Mouse (Mus musculus) 3134 (cell line): Measurements from ENCODE around the gene Slc25a47.

ENCODE experiments used
- DNase-seq: peaks from one replicate; pipeline ENCODE4 v3.0.0-alpha.2; 2011; ENCODE audit warnings: low spot score; ENCODE audit not compliant: insufficient read length; ENCODE audit errors: extremely low read depth

Slc25a47 gene

DNA sequence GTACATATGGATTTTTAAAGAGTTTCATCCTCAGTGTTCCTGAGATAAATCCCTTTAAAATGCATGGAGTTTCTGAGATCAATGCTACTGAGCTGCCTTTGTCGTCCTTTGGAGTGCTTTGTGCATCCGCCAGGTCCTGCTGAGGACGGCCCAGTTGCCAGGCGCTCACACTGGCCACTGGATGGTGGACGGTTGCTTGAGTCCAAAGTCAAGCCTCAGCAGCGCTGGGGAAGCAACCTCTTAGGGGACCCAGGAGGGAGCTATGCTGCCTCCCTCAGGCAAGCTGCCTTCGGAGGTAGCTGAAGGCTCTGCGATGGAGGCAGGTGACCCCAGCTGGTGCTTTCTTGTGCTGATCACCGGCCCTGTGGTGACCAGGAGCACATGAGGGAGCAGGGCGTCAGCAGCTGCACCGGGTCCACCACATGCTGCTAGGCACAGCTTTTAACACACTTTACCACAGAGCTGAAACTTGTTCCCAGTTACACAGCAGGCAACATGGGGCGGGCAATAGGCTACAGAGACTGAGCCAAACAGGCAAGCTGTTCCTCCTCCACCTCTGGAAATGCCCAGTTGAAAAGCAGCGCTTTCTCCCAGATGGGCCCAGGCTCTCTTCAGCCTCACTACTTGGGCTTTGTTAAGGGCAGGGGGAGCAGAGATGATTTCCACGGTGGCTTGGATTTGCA lies 69.9 kb downstream of the Slc25a47 start:
- DNase-seq, result no peak

DNA sequence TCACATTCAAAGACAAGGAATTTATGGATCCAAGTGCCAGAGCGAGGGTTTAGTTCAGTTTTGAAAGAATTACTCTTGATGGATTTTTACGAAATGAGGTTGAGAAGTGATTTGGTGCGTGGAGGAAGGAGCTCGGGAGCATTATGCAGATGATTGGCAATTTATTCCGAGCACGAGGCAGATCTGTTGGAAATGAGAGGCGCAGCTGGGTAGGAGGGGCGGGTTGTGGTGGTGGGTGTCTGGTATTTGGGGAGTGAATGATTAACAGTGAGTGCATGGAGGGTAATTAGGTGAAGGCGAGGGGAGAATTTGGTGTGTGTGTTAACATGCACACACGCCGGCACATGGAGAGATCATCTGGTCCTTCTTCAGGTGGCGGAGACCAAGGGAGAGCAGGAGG lies 70.6 kb downstream of the Slc25a47 start:
- no peak for DNase-seq
